ENCODE assay signal across 18 mouse cellular contexts in the genomic region with DNA sequence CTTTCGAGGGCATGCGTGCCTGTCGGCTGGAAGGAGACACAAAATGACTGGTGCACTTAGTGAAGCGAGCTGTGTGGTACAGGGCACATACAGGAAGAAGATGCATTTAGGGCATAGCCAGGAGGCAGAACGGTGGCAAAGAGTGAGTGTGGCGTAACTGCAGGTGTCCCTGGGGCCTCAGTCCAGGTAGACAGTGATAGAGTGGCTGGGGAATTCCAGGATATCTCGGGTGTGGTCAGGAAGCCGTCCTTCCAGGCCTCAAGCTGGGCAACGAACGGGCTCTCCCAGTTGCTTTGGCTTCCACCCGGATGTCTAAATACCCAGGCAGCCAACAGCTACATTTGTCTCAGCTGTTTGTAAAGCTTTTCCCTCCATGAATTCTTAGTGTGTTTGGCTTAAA. TPM values are rescaled to one million over a fixed set of nuclear protein-coding genes. Genes with fewer than 3 reads are reported as not detected.
DNase-seq lines count a peak whose midpoint lies in the region; ATAC-seq and TF ChIP-seq lines count a peak whose summit lies in the region.
"Had no signal": no experiment of that assay in that cellular context is flagged by ENCODE, and none has a peak within 500 bp of the region (broad histone marks: within the 10 kb centered on the region; RNA-seq: fewer than 3 reads in every experiment).

No protein-coding gene starts in this region.

- H3K4me2 ChIP-seq in heart, embryonic 13.5 days, result no peak overlapping the region
- no peak overlapping the region for H3K4me2 ChIP-seq in lung, embryonic 16.5 days (ENCODE audit: low read depth, low read length)
- H3K4me2 ChIP-seq in intestine, postnatal 0 days (replicated peaks; ENCODE audit: low read depth), result peak overlapping the region; percentile 18; the same call in 1 of the 2 replicates
- no peak overlapping the region for H3K4me2 ChIP-seq in stomach, embryonic 15.5 days

- 0 out of 2 replicates have a peak overlapping the region, but pooled peaks have one; percentile 29 for H3K9ac ChIP-seq in heart, embryonic 13.5 days
- 0 out of 2 replicates have a peak overlapping the region, but pooled peaks have one; percentile 3 for H3K9ac ChIP-seq in lung, embryonic 16.5 days (ENCODE audit: low read length)
- no peak overlapping the region for H3K9ac ChIP-seq in intestine, postnatal 0 days (ENCODE audit: low read depth, low read length)
- no peak overlapping the region for H3K9ac ChIP-seq in stomach, embryonic 15.5 days
- H3K9ac ChIP-seq: forebrain, postnatal 0 days had no signal

- peaks cover 58% of the 10 kb centered on the region for H3K4me1 ChIP-seq in heart, embryonic 13.5 days
- peaks cover 28% of the 10 kb centered on the region for H3K4me1 ChIP-seq in lung, embryonic 16.5 days (replicated peaks; ENCODE audit: control insufficient read depth, insufficient read depth, low read length)
- H3K4me1 ChIP-seq in intestine, postnatal 0 days (replicated peaks; ENCODE audit: control insufficient read depth, insufficient read depth, low read length), result peaks cover 5% of the 10 kb centered on the region; the same call in 1 of the 2 replicates
- H3K4me1 ChIP-seq in stomach, embryonic 15.5 days, result peaks cover 32% of the 10 kb centered on the region

- DNase-seq in heart, postnatal 25 days (ENCODE audit: low spot score), result no peak
- no peak for DNase-seq in lung, postnatal 25 days (ENCODE audit: low spot score)
- no peak for DNase-seq in adrenal gland, adult 8-10 months
- DNase-seq: cerebellum, postnatal 10 days; forebrain, postnatal 0 days; heart, adult 18-20 months; heart, postnatal 14 days; lung, adult 18-20 months; lung, postnatal 4 days; midbrain, embryonic 14.5 days; right cerebral cortex, adult 18-20 months; thymus, postnatal 36 days had no signal

- 72% methylated on average over 11 of the region's 11 CpGs for WGBS in heart, embryonic 13.5 days
- 74% methylated on average over 11 of the region's 11 CpGs for WGBS in lung, embryonic 16.5 days
- WGBS in intestine, postnatal 0 days, result 39% methylated on average over 11 of the region's 11 CpGs
- 64% methylated on average over 11 of the region's 11 CpGs for WGBS in stomach, embryonic 15.5 days

- intact Hi-C loops in heart, postnatal 25 days (cut with DNase I), result no loop called here

- peaks cover 62% of the 10 kb centered on the region for H3K36me3 ChIP-seq in heart, embryonic 13.5 days
- peaks cover 31% of the 10 kb centered on the region for H3K36me3 ChIP-seq in lung, embryonic 16.5 days (ENCODE audit: control insufficient read depth, insufficient read depth, low read length)
- H3K36me3 ChIP-seq in intestine, postnatal 0 days (ENCODE audit: control insufficient read depth, insufficient read depth), result peaks cover 34% of the 10 kb centered on the region
- peaks cover 25% of the 10 kb centered on the region for H3K36me3 ChIP-seq in stomach, embryonic 15.5 days

- no peak overlapping the region for H3K4me3 ChIP-seq in heart, embryonic 13.5 days
- H3K4me3 ChIP-seq in lung, embryonic 16.5 days (ENCODE audit: low read length), result no peak overlapping the region
- no peak overlapping the region for H3K4me3 ChIP-seq in intestine, postnatal 0 days (ENCODE audit: low read depth, low read length)
- H3K4me3 ChIP-seq in stomach, embryonic 15.5 days (replicated peaks), result no peak overlapping the region

- no peaks in the 10 kb centered on the region for H3K9me3 ChIP-seq in heart, embryonic 13.5 days
- no peaks in the 10 kb centered on the region for H3K9me3 ChIP-seq in lung, embryonic 16.5 days (ENCODE audit: control insufficient read depth, low read length)
- H3K9me3 ChIP-seq in intestine, postnatal 0 days (ENCODE audit: control insufficient read depth), result no peaks in the 10 kb centered on the region
- no peaks in the 10 kb centered on the region for H3K9me3 ChIP-seq in stomach, embryonic 15.5 days

- H3K27me3 ChIP-seq in heart, embryonic 13.5 days (replicated peaks), result no peaks in the 10 kb centered on the region
- H3K27me3 ChIP-seq in lung, embryonic 16.5 days (ENCODE audit: control insufficient read depth, insufficient read depth, low read depth, low read length), result no peaks in the 10 kb centered on the region
- no peaks in the 10 kb centered on the region for H3K27me3 ChIP-seq in intestine, postnatal 0 days (replicated peaks; ENCODE audit: control insufficient read depth, insufficient read depth, low read length)
- H3K27me3 ChIP-seq in stomach, embryonic 15.5 days (replicated peaks), result no peaks in the 10 kb centered on the region

- no peak for TF ChIP-seq CTCF in intestine, postnatal 0 days (IDR thresholded peaks at IDR 0.05; ENCODE audit: low read depth)

- no peak for ATAC-seq in heart, embryonic 13.5 days (ENCODE audit: extremely low read depth, insufficient number of reproducible peaks, low FRiP score, low TSS enrichment)
- no peak for ATAC-seq in lung, embryonic 16.5 days (ENCODE audit: low read depth)
- peak; percentile 55 for ATAC-seq in intestine, postnatal 0 days
- no peak for ATAC-seq in stomach, embryonic 15.5 days (ENCODE audit: insufficient read depth, low FRiP score, low read depth)
- ATAC-seq: forebrain, postnatal 0 days had no signal

- H3K27ac ChIP-seq in heart, embryonic 13.5 days (replicated peaks), result no peak overlapping the region
- no peak overlapping the region for H3K27ac ChIP-seq in lung, embryonic 16.5 days (ENCODE audit: low read length)
- H3K27ac ChIP-seq in intestine, postnatal 0 days (ENCODE audit: low read depth, low read length), result peak overlapping the region; percentile 37; the same call in 1 of the 2 replicates
- 0 out of 2 replicates have a peak overlapping the region, but pooled peaks have one; percentile 4 for H3K27ac ChIP-seq in stomach, embryonic 15.5 days

RNA-seq across cellular contexts. Expression of gene H13, which starts 4.9 kb away (rescaled TPM):
- 81.9 and 84.7 TPM in 2 replicates for polyA plus RNA-seq in heart, embryonic 13.5 days (2015; fragmentation: Nextera tagmentation; extraction: Ambion mirVana)
- 10 to 100 TPM; 35.1 to 38.5 TPM for total RNA-seq in heart, postnatal 25 days (2021)
- 96.3 and 98.8 TPM in 2 replicates for polyA plus RNA-seq in lung, embryonic 16.5 days (2015; fragmentation: Nextera tagmentation; extraction: Ambion mirVana)
- 110 and 111 TPM in 2 replicates for polyA plus RNA-seq in intestine, postnatal 0 days (2015; fragmentation: Nextera tagmentation; extraction: Ambion mirVana)
- polyA plus RNA-seq in stomach, embryonic 15.5 days (2015; fragmentation: Nextera tagmentation; extraction: Ambion mirVana), result 122 and 135 TPM in 2 replicates
- total RNA-seq in adrenal gland, adult 8-10 months (2022), result 100 to 1,000 TPM; 162 to 222 (median 201) TPM

RNA-seq across cellular contexts. Expression of gene Mcts2, which starts 12.7 kb away (rescaled TPM):
- 23.0 and 25.3 TPM in 2 replicates for polyA plus RNA-seq in heart, embryonic 13.5 days (2015; fragmentation: Nextera tagmentation; extraction: Ambion mirVana)
- 10 to 100 TPM; 17.7 to 18.5 TPM for total RNA-seq in heart, postnatal 25 days (2021)
- 26.1 and 27.4 TPM in 2 replicates for polyA plus RNA-seq in lung, embryonic 16.5 days (2015; fragmentation: Nextera tagmentation; extraction: Ambion mirVana)
- polyA plus RNA-seq in intestine, postnatal 0 days (2015; fragmentation: Nextera tagmentation; extraction: Ambion mirVana), result 19.0 and 21.5 TPM in 2 replicates
- polyA plus RNA-seq in stomach, embryonic 15.5 days (2015; fragmentation: Nextera tagmentation; extraction: Ambion mirVana), result 23.1 and 26.7 TPM in 2 replicates
- total RNA-seq in adrenal gland, adult 8-10 months (2022), result 10 to 100 TPM; 28.1 to 32.3 (median 29.7) TPM

RNA-seq across cellular contexts. Expression of gene Rem1, which starts 47.4 kb away (rescaled TPM):
- 10.5 and 12.6 TPM in 2 replicates for polyA plus RNA-seq in heart, embryonic 13.5 days (2015; fragmentation: Nextera tagmentation; extraction: Ambion mirVana)
- total RNA-seq in heart, postnatal 25 days (2021), result 1 to 10 TPM; 7.7 to 8.5 TPM
- polyA plus RNA-seq in lung, embryonic 16.5 days (2015; fragmentation: Nextera tagmentation; extraction: Ambion mirVana), result 8.4 and 8.6 TPM in 2 replicates
- 5.9 and 6.4 TPM in 2 replicates for polyA plus RNA-seq in intestine, postnatal 0 days (2015; fragmentation: Nextera tagmentation; extraction: Ambion mirVana)
- polyA plus RNA-seq in stomach, embryonic 15.5 days (2015; fragmentation: Nextera tagmentation; extraction: Ambion mirVana), result 19.1 and 22.7 TPM in 2 replicates
- 10 to 100 TPM in 3 of 4 experiments, 1 to 10 TPM in 1; 9.0 to 20.8 (median 14.6) TPM for total RNA-seq in adrenal gland, adult 8-10 months (2022)

RNA-seq across cellular contexts. Expression of gene Defb25, which starts 51.3 kb away (rescaled TPM):
- 0.68 and 1.1 TPM in 2 replicates for polyA plus RNA-seq in heart, embryonic 13.5 days (2015; fragmentation: Nextera tagmentation; extraction: Ambion mirVana)
- total RNA-seq in heart, postnatal 25 days (2021), result not detected
- polyA plus RNA-seq in lung, embryonic 16.5 days (2015; fragmentation: Nextera tagmentation; extraction: Ambion mirVana), result 1.2 and 3.7 TPM in 2 replicates
- 0.72 TPM in 1 of 2 replicates, not detected in the other for polyA plus RNA-seq in intestine, postnatal 0 days (2015; fragmentation: Nextera tagmentation; extraction: Ambion mirVana)
- polyA plus RNA-seq in stomach, embryonic 15.5 days (2015; fragmentation: Nextera tagmentation; extraction: Ambion mirVana), result 1.2 and 1.6 TPM in 2 replicates
- total RNA-seq in adrenal gland, adult 8-10 months (2022), result 1 to 10 TPM in 2 of 4 experiments, not detected in 2; 1.9 to 2.2 TPM
- total RNA-seq: forebrain, postnatal 0 days; gastrocnemius, adult 18-20 months; heart, adult 18-20 months; heart, postnatal 14 days; liver, adult 2 months had no signal
- polyA plus RNA-seq: forebrain, postnatal 0 days; liver, adult 2 months; midbrain, embryonic 14.5 days had no signal

Comparison
In these comparisons a context has a peak if more than half of its experiments do, and no peak if none do; other contexts are left out.
1. H3K27ac ChIP-seq: peak in intestine, postnatal 0 days (single experiment) and stomach, embryonic 15.5 days (single experiment); none in heart, embryonic 13.5 days (single experiment) and lung, embryonic 16.5 days (single experiment).
2. H3K9ac ChIP-seq: peak in heart, embryonic 13.5 days (single experiment) and lung, embryonic 16.5 days (single experiment); none in intestine, postnatal 0 days (single experiment) and stomach, embryonic 15.5 days (single experiment).